Mouse (Mus musculus) forebrain, embryonic 14.5 days (tissue): ENCODE measurements around the gene Plgrkt. TPM values are rescaled to one million over a fixed set of nuclear protein-coding genes. Genes with fewer than 3 reads are reported as not detected.
A peak's percentile ranks its signal among the peaks of the same experiment; 100 is the strongest.

ENCODE experiments used
- ATAC-seq: fragments of 200-750 bp; cut with Nextera tagmentation; 2 replicates; pipeline ENCODE4 v1.8.0; 2017; ENCODE audit warnings: mild to moderate bottlenecking, moderate library complexity
- DNase-seq: peaks from one replicate; pipeline ENCODE4 v3.0.0-alpha.2; 2015; ENCODE audit warnings: low spot score
- H3K27ac ChIP-seq: fragments of 300-500 bp; sonication (generic); 2 replicates; pipeline ENCODE4 v1.5.1; 2014; ENCODE audit warnings: low read depth, mild to moderate bottlenecking, control low read depth, low read length, moderate library complexity
- H3K27me3 ChIP-seq: fragments of 300-500 bp; sonication (generic); replicated peaks from 2 replicates; pipeline ENCODE4 v1.6.1; 2014; ENCODE audit warnings: low read length, control low read depth, mixed read lengths; ENCODE audit not compliant: control insufficient read depth, insufficient read depth
- H3K36me3 ChIP-seq: fragments of 300-500 bp; sonication (generic); 2 replicates; pipeline ENCODE4 v1.6.1; 2014; ENCODE audit warnings: low read length, control low read depth; ENCODE audit not compliant: control insufficient read depth, insufficient read depth
- H3K4me1 ChIP-seq: fragments of 300-500 bp; sonication (generic); 2 replicates; pipeline ENCODE4 v1.6.1; 2014; ENCODE audit warnings: antibody characterized with exemption, low read length, control low read depth; ENCODE audit not compliant: control insufficient read depth, insufficient read depth
- H3K4me2 ChIP-seq: fragments of 300-500 bp; sonication (generic); 2 replicates; pipeline ENCODE4 v1.6.1; 2014; ENCODE audit warnings: mild to moderate bottlenecking, control low read depth, low read length
- H3K4me3 ChIP-seq: fragments of 300-500 bp; sonication (generic); 2 replicates; pipeline ENCODE4 v1.5.1; 2014; ENCODE audit warnings: low read depth, low read length, control low read depth
- H3K9ac ChIP-seq: fragments of 300-500 bp; sonication (generic); 2 replicates; pipeline ENCODE4 v1.6.1; 2014; ENCODE audit warnings: mild to moderate bottlenecking, low read length, control low read depth, moderate library complexity
- H3K9me3 ChIP-seq: fragments of 300-500 bp; sonication (generic); replicated peaks from 2 replicates; pipeline ENCODE4 v1.6.1; 2016; ENCODE audit warnings: low read length, control low read depth, mixed read lengths; ENCODE audit not compliant: control insufficient read depth
- WGBS: fragments of 180-500 bp; shearing (Covaris S2); extraction: QIAGEN DNeasy Blood & Tissue Kit; methylation state at CpG from one replicate; pipeline ENCODE4 v1.1.7; 2014; 5-methylcytosine and 5-hydroxymethylcytosine counted together
- polyA plus RNA-seq: library from polyadenylated mRNA; unstranded; fragments of >200 nt; fragmentation: Nextera tagmentation; extraction: Ambion mirVana; gene quantifications from 2 replicates; pipeline ENCODE4 v1.2.1, GENCODE M21; 2014

Gene Plgrkt
- polyA plus RNA-seq, 1 experiment from 2014 or later: 109 TPM

DNA sequence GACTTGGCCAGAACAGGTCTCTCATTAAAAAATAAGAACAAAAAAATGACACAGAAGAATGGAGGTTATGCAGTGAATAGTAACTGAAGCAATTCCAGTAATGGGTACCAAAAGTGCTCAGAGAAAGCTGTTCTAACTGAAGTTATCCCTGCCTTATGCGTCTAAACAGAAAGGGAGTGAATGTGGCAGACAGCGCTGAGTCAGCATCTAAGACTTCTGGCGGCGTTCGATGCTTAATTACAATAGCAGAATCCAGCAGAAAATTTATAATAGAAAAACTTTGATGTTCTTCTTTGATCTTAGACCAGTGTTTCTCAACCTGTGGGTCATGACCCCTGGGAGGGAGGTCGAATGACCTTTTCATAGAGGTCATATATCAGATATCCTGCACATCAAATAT, 21.6 kb downstream of the Plgrkt start:
- Histone ChIP-seq H3K36me3 (peaks cover 8% of the 10 kb centered on the region; the same call in 1 of the 2 replicates), H3K4me2 (no peak overlapping the region), H3K27ac (no peak overlapping the region), H3K9me3 (no peaks in the 10 kb centered on the region), H3K27me3 (no peaks in the 10 kb centered on the region), H3K4me1 (no peaks in the 10 kb centered on the region), H3K9ac (no peak overlapping the region), H3K4me3 (no peak overlapping the region)
- ATAC-seq (no peak), DNase-seq (no peak)
- 85% methylated on average over 6 of the region's 6 CpGs for WGBS

DNA sequence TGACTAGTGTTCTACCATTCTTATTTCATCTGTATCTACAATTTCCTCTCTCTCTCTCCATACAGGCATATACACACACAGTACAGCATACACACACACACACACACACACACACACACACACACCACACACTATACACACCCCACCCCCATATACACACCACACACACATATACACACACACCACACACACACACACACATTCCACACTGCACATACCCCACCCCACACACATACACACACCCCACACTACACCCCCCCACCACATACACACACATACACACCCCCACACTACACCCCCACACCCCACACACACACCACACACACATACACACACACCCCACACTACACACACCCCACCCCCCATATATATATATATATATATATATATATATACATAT, 22.3 kb downstream of the Plgrkt start:
- Histone ChIP-seq H3K4me3 (no peak overlapping the region), H3K9ac (no peak overlapping the region)

DNA sequence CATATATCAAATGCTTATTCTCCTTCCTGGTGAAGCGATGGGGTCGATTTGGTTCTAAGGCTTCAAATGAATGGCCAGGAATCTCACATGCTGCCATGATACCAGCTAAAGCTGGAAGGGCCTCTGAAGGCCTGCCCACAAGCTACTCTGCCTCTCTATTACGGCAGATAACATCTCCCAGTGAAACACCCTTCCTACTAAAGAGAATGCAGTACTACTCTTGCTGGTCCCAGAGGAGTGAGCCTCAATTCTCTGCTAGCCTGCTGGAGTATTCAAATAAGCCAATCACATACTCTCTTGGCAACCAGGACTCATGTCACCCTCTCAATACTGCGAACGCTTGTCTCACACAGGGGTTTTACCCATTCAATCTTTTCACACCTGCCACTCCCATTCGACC, 24.9 kb downstream of the Plgrkt start:
- Histone ChIP-seq H3K4me1 (no peaks in the 10 kb centered on the region), H3K9me3 (no peaks in the 10 kb centered on the region), H3K27ac (no peak overlapping the region), H3K4me3 (no peak overlapping the region), H3K9ac (no peak overlapping the region), H3K36me3 (no peaks in the 10 kb centered on the region), H3K4me2 (no peak overlapping the region), H3K27me3 (no peaks in the 10 kb centered on the region)
- WGBS: 92% methylated on average over 6 of the region's 6 CpGs
- no peak for ATAC-seq
- no peak for DNase-seq

More for the DNA sequence above, 22.3 kb downstream of the Plgrkt start:
- Histone ChIP-seq H3K4me1 (no peaks in the 10 kb centered on the region), H3K4me2 (no peak overlapping the region), H3K36me3 (peaks cover 4% of the 10 kb centered on the region; the same call in 1 of the 2 replicates), H3K27me3 (no peaks in the 10 kb centered on the region), H3K27ac (no peak overlapping the region), H3K9me3 (no peaks in the 10 kb centered on the region)
- DNase-seq (no peak), ATAC-seq (no peak)

- Histone ChIP-seq H3K9ac (no peak overlapping the region), H3K4me2 (no peak overlapping the region), H3K4me3 (no peak overlapping the region), H3K9me3 (no peaks in the 10 kb centered on the region), H3K4me1 (no peaks in the 10 kb centered on the region), H3K27me3 (no peaks in the 10 kb centered on the region), H3K27ac (no peak overlapping the region), H3K36me3 (no peaks in the 10 kb centered on the region)
- WGBS: 87% methylated on average over 4 of the region's 4 CpGs
- ATAC-seq: no peak
- DNase-seq: no peak
These were observed 26.2 kb downstream of the Plgrkt start for GRCm38 (mm10) chr19:29341029-29341428.

DNA sequence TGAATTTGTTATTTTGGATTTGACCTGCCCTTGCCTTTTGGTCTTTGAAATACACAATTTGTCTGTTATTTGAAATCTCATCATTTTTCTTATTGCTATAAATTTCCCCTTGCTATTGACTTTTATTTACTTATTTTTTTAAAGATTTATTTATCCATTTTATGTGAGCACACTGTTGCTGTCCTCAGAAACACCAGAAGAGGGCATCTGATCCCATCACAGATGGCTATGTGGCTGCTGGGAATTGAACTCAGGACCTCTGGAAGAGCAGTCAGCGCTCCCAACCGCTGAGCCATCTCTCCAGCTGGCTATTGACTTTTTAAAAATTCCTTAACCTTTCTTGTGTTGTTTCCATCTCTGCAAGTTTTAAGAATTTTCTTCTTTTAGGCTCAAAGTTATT, 30.6 kb downstream of the Plgrkt start:
- no peaks in the 10 kb centered on the region for H3K9me3 ChIP-seq
- H3K9ac ChIP-seq: no peak overlapping the region
- DNase-seq (no peak), ATAC-seq (no peak)
- H3K4me1 ChIP-seq: peaks cover 3% of the 10 kb centered on the region; the same call in 1 of the 2 replicates
- H3K36me3 ChIP-seq: no peaks in the 10 kb centered on the region
- no peak overlapping the region for H3K4me3 ChIP-seq
- no peak overlapping the region for H3K4me2 ChIP-seq
- 88% methylated on average over 2 of the region's 2 CpGs for WGBS
- no peak overlapping the region for H3K27ac ChIP-seq
- no peaks in the 10 kb centered on the region for H3K27me3 ChIP-seq

GRCm38 (mm10) chr19:29334068-29334745, 33.0 kb downstream of the Plgrkt start, which contains the start of gene Rln1:
Rln1 (minus strand) TSS chr19:29334670.
- ATAC-seq (peak; percentile 77), DNase-seq (peak; percentile 66)
- no peaks in the 10 kb centered on the region for H3K36me3 ChIP-seq
- no peak within 1 kb of the TSS for H3K27ac ChIP-seq
- peak within 1 kb of the TSS; percentile 42 for H3K4me3 ChIP-seq
- peak within 1 kb of the TSS; percentile 66 for H3K9ac ChIP-seq
- H3K9me3 ChIP-seq: no peaks in the 10 kb centered on the region
- peaks cover 3% of the 10 kb centered on the region; the same call in 1 of the 2 replicates for H3K4me1 ChIP-seq
- peak within 1 kb of the TSS; percentile 70 for H3K4me2 ChIP-seq
- H3K27me3 ChIP-seq: no peaks in the 10 kb centered on the region
- 2% methylated on average over 23 of the region's 23 CpGs for WGBS

- no peak for ATAC-seq
- H3K4me3 ChIP-seq: no peak overlapping the region
- H3K27ac ChIP-seq: no peak overlapping the region
- H3K27me3 ChIP-seq: no peaks in the 10 kb centered on the region
- no peak overlapping the region for H3K9ac ChIP-seq
- no peak overlapping the region for H3K4me2 ChIP-seq
- WGBS: 74% methylated on average over 13 of the region's 13 CpGs
- H3K4me1 ChIP-seq: no peaks in the 10 kb centered on the region
- no peaks in the 10 kb centered on the region for H3K9me3 ChIP-seq
- DNase-seq: no peak
- H3K36me3 ChIP-seq: no peaks in the 10 kb centered on the region
These were observed 40.2 kb downstream of the Plgrkt start for GRCm38 (mm10) chr19:29326822-29327552.

GRCm38 (mm10) chr19:29326396-29326795, 40.8 kb downstream of the Plgrkt start:
- DNase-seq (peak; percentile 33), ATAC-seq (no peak)
- H3K4me1 ChIP-seq: no peaks in the 10 kb centered on the region
- no peaks in the 10 kb centered on the region for H3K9me3 ChIP-seq
- H3K27me3 ChIP-seq: no peaks in the 10 kb centered on the region
- no peak overlapping the region for H3K4me3 ChIP-seq
- no peak overlapping the region for H3K4me2 ChIP-seq
- WGBS: 76% methylated on average over 4 of the region's 4 CpGs
- H3K27ac ChIP-seq: no peak overlapping the region
- no peaks in the 10 kb centered on the region for H3K36me3 ChIP-seq
- H3K9ac ChIP-seq: no peak overlapping the region

DNA sequence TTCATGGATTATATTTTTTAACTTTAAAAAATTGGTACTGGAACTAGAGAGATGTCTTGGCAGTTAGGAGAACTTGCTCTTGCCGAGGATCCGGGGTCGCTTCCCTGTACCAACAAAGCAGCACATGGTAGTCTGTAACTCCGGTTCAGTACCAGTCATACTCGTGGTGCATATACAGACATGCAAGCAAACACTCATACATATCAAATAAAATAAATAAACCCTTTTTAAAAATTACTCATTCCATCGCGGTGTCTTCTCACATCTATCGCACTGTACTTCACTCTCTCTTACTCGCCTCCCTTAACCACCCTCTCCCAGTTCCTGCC, 41.4 kb downstream of the Plgrkt start:
- Histone ChIP-seq H3K4me3 (no peak overlapping the region), H3K27me3 (no peaks in the 10 kb centered on the region), H3K4me2 (peak overlapping the region; percentile 52; the same call in 1 of the 2 replicates), H3K36me3 (no peaks in the 10 kb centered on the region), H3K27ac (no peak overlapping the region), H3K4me1 (no peaks in the 10 kb centered on the region), H3K9ac (no peak overlapping the region), H3K9me3 (no peaks in the 10 kb centered on the region)
- DNase-seq (no peak), ATAC-seq (no peak)
- WGBS: 73% methylated on average over 9 of the region's 9 CpGs
